Mouse (Mus musculus): Measurements from ENCODE around the gene Dync2h1. TPM values are rescaled to one million over a fixed set of nuclear protein-coding genes. Genes with fewer than 3 reads are reported as not detected.
"Not testable (repeated sequence)": the region's sequence is repeated elsewhere in the genome, so short reads cannot be mapped to it uniquely, and the experiment has no call there.

Dync2h1 gene
- polyA plus RNA-seq, 1 experiment from 2014 or later, result 14.3 TPM

- H3K9ac ChIP-seq, result no peak overlapping the region
- 71% methylated on average over 3 of the region's 3 CpGs for WGBS
- no peak overlapping the region for H3K27ac ChIP-seq
- H3K9me3 ChIP-seq, result no peaks in the 10 kb centered on the region
- H3K4me2 ChIP-seq, result no peak overlapping the region
- no peaks in the 10 kb centered on the region for H3K4me1 ChIP-seq
- H3K27me3 ChIP-seq, result no peaks in the 10 kb centered on the region
- H3K36me3 ChIP-seq, result no peaks in the 10 kb centered on the region; the same call in 1 of the 2 replicates
- no peak for ATAC-seq (ENCODE audit: insufficient number of reproducible peaks, low FRiP score, low TSS enrichment, low read depth)
- no peak overlapping the region for H3K4me3 ChIP-seq
Observed at GRCm38 (mm10) chr9:7009785-7010184, 174.5 kb downstream of the Dync2h1 start.

- Histone ChIP-seq H3K4me1 (no peaks in the 10 kb centered on the region), H3K4me3 (no peak overlapping the region), H3K27ac (no peak overlapping the region), H3K36me3 (peaks cover 9% of the 10 kb centered on the region; the same call in 1 of the 2 replicates), H3K9me3 (no peaks in the 10 kb centered on the region), H3K4me2 (no peak overlapping the region), H3K27me3 (no peaks in the 10 kb centered on the region), H3K9ac (no peak overlapping the region)
- 68% methylated on average over 2 of the region's 2 CpGs for WGBS
- no peak for ATAC-seq (ENCODE audit: insufficient number of reproducible peaks, low FRiP score, low TSS enrichment, low read depth)
Observed at GRCm38 (mm10) chr9:6994865-6995264, 189.4 kb downstream of the Dync2h1 start.

GRCm38 (mm10) chr9:6994275-6994674 is 190.0 kb downstream of the Dync2h1 start:
- no peaks in the 10 kb centered on the region for H3K4me1 ChIP-seq
- no peaks in the 10 kb centered on the region for H3K9me3 ChIP-seq
- no peaks in the 10 kb centered on the region for H3K27me3 ChIP-seq
- no peak for ATAC-seq (ENCODE audit: insufficient number of reproducible peaks, low FRiP score, low TSS enrichment, low read depth)
- no peak overlapping the region for H3K4me3 ChIP-seq
- H3K36me3 ChIP-seq, result peaks cover 9% of the 10 kb centered on the region; the same call in 1 of the 2 replicates
- no peak overlapping the region for H3K9ac ChIP-seq
- no peak overlapping the region for H3K27ac ChIP-seq
- H3K4me2 ChIP-seq, result no peak overlapping the region

- ATAC-seq (ENCODE audit: insufficient number of reproducible peaks, low FRiP score, low TSS enrichment, low read depth), result no peak
- Histone ChIP-seq H3K27ac (no peak overlapping the region), H3K4me1 (no peaks in the 10 kb centered on the region), H3K27me3 (no peaks in the 10 kb centered on the region), H3K9me3 (no peaks in the 10 kb centered on the region), H3K9ac (no peak overlapping the region), H3K4me3 (no peak overlapping the region), H3K4me2 (no peak overlapping the region), H3K36me3 (peaks cover 9% of the 10 kb centered on the region; the same call in 1 of the 2 replicates)
- 78% methylated on average over 3 of the region's 3 CpGs for WGBS
Observed at GRCm38 (mm10) chr9:6988893-6989685, 195.2 kb downstream of the Dync2h1 start.

- H3K4me3 ChIP-seq, result no peak overlapping the region
- no peaks in the 10 kb centered on the region for H3K27me3 ChIP-seq
- ATAC-seq (ENCODE audit: insufficient number of reproducible peaks, low FRiP score, low TSS enrichment, low read depth), result no peak
- H3K9me3 ChIP-seq, result no peaks in the 10 kb centered on the region
- H3K4me1 ChIP-seq, result no peaks in the 10 kb centered on the region
- H3K36me3 ChIP-seq, result peaks cover 3% of the 10 kb centered on the region; the same call in 1 of the 2 replicates
- 92% methylated on average over 3 of the region's 3 CpGs for WGBS
- no peak overlapping the region for H3K27ac ChIP-seq
- no peak overlapping the region for H3K4me2 ChIP-seq
- H3K9ac ChIP-seq, result no peak overlapping the region
Observed at GRCm38 (mm10) chr9:6986161-6986560, 198.1 kb downstream of the Dync2h1 start.

- 74% methylated on average over 2 of the region's 2 CpGs for WGBS
- H3K27ac ChIP-seq, result no peak overlapping the region
- no peak for ATAC-seq (ENCODE audit: insufficient number of reproducible peaks, low FRiP score, low TSS enrichment, low read depth)
Observed at GRCm38 (mm10) chr9:6969171-6969570, 215.1 kb downstream of the Dync2h1 start.

GRCm38 (mm10) chr9:6965006-6965405 is 219.2 kb downstream of the Dync2h1 start:
- Histone ChIP-seq H3K4me3 (no peak overlapping the region), H3K9me3 (no peaks in the 10 kb centered on the region), H3K36me3 (no peaks in the 10 kb centered on the region), H3K4me2 (no peak overlapping the region), H3K27me3 (no peaks in the 10 kb centered on the region), H3K27ac (no peak overlapping the region), H3K9ac (no peak overlapping the region), H3K4me1 (no peaks in the 10 kb centered on the region)
- no peak for ATAC-seq (ENCODE audit: insufficient number of reproducible peaks, low FRiP score, low TSS enrichment, low read depth)
- WGBS, result 80% methylated on average over 3 of the region's 3 CpGs

More at GRCm38 (mm10) chr9:6969171-6969570, 215.1 kb downstream of the Dync2h1 start:
- Histone ChIP-seq H3K36me3 (no peaks in the 10 kb centered on the region), H3K4me2 (no peak overlapping the region), H3K4me3 (no peak overlapping the region), H3K4me1 (no peaks in the 10 kb centered on the region), H3K27me3 (no peaks in the 10 kb centered on the region), H3K9ac (no peak overlapping the region), H3K9me3 (no peaks in the 10 kb centered on the region)

GRCm38 (mm10) chr9:6958311-6958710 is 225.9 kb downstream of the Dync2h1 start:
- Histone ChIP-seq H3K4me1 (no peaks in the 10 kb centered on the region), H3K27me3 (no peaks in the 10 kb centered on the region), H3K36me3 (peaks cover 5% of the 10 kb centered on the region; the same call in 1 of the 2 replicates), H3K4me2 (no peak overlapping the region), H3K4me3 (no peak overlapping the region), H3K27ac (no peak overlapping the region), H3K9ac (no peak overlapping the region), H3K9me3 (no peaks in the 10 kb centered on the region)
- 84% methylated on average over 2 of the region's 2 CpGs for WGBS
- ATAC-seq (ENCODE audit: insufficient number of reproducible peaks, low FRiP score, low TSS enrichment, low read depth), result no peak

GRCm38 (mm10) chr9:6927399-6928035 is 256.7 kb downstream of the Dync2h1 start:
- Histone ChIP-seq H3K9ac (no peak overlapping the region), H3K27me3 (no peaks in the 10 kb centered on the region), H3K4me3 (no peak overlapping the region), H3K4me2 (no peak overlapping the region), H3K36me3 (peaks cover 5% of the 10 kb centered on the region; the same call in 1 of the 2 replicates), H3K27ac (no peak overlapping the region), H3K4me1 (no peaks in the 10 kb centered on the region), H3K9me3 (no peaks in the 10 kb centered on the region)
- WGBS, result 6% methylated on average over 1 of the region's 1 CpGs
- ATAC-seq (ENCODE audit: insufficient number of reproducible peaks, low FRiP score, low TSS enrichment, low read depth), result no peak

GRCm38 (mm10) chr9:6913471-6913870 is 270.8 kb downstream of the Dync2h1 start:
- H3K36me3 ChIP-seq, result no peaks in the 10 kb centered on the region
- no peak overlapping the region for H3K27ac ChIP-seq
- no peaks in the 10 kb centered on the region for H3K9me3 ChIP-seq
- no peak overlapping the region for H3K9ac ChIP-seq
- no peaks in the 10 kb centered on the region for H3K27me3 ChIP-seq
- 91% methylated on average over 1 of the region's 1 CpGs for WGBS
- H3K4me2 ChIP-seq, result no peak overlapping the region
- H3K4me3 ChIP-seq, result no peak overlapping the region
- no peak for ATAC-seq (ENCODE audit: insufficient number of reproducible peaks, low FRiP score, low TSS enrichment, low read depth)
- H3K4me1 ChIP-seq, result no peaks in the 10 kb centered on the region

- H3K9ac ChIP-seq; H3K4me2 ChIP-seq; H3K36me3 ChIP-seq; H3K27me3 ChIP-seq; H3K4me3 ChIP-seq; ATAC-seq (ENCODE audit: insufficient number of reproducible peaks, low FRiP score, low TSS enrichment, low read depth); H3K4me1 ChIP-seq; H3K9me3 ChIP-seq; H3K27ac ChIP-seq: not testable (repeated sequence)
- WGBS, result 22% methylated on average over 4 of the region's 4 CpGs
Observed at GRCm38 (mm10) chr9:6910537-6910936, 273.7 kb downstream of the Dync2h1 start.

- WGBS, result 66% methylated on average over 1 of the region's 1 CpGs
- no peaks in the 10 kb centered on the region for H3K9me3 ChIP-seq
- no peak overlapping the region for H3K27ac ChIP-seq
Observed at GRCm38 (mm10) chr9:6901620-6902019, 282.6 kb downstream of the Dync2h1 start.

More at GRCm38 (mm10) chr9:6901620-6902019, 282.6 kb downstream of the Dync2h1 start:
- H3K4me3 ChIP-seq, result no peak overlapping the region
- no peak overlapping the region for H3K4me2 ChIP-seq
- H3K36me3 ChIP-seq, result no peaks in the 10 kb centered on the region
- no peaks in the 10 kb centered on the region for H3K27me3 ChIP-seq
- no peaks in the 10 kb centered on the region for H3K4me1 ChIP-seq
- no peak for ATAC-seq (ENCODE audit: insufficient number of reproducible peaks, low FRiP score, low TSS enrichment, low read depth)
- H3K9ac ChIP-seq, result no peak overlapping the region

Measured in limb, embryonic 15.5 days (tissue).